8 mouse cellular contexts compared by ENCODE assay signal in the genomic region with DNA sequence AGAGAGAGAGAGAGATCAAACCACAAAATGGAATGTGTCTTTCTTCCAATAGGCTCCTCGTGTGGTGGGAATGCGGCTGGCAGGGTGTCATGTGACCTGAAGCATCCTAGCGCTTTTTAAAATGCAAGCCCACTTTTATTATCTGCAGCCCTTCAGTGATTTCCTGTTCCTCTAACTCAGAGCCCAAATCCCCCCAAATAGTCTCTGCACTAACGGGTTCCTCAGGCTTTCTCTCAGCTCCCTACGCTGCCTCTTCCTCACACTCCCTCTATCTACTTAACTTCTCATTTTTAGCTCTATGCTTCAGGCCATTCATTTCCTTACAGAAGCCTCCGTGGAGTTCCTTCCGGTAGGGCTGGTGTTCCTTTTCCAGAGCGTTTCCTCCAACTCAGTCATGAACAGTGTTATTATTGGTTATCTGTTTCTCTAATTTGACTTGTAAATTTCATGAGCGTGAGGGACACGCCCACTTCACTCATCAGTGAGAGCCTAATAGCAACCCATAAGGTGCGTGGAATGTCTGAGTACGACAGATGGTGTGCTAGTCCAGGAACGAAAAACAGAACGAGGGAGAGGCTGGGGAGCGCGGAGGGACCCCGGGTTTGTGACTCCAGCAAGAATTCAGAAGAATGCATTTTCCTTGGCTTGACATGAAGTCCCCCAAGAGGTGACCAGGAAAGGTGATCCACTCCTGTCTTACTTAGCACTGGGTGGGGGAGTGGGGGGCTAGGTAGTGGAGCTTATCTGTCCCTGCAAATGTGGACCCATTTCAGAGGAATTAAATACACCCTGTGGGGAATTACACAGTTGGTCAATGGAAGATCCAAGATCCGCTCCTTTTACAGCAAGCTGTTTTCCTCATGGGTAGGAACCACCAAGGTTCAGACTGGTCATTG. TPM values are rescaled to one million over a fixed set of nuclear protein-coding genes. Genes with fewer than 3 reads are reported as not detected.
DNase-seq lines count a peak whose midpoint lies in the region; ATAC-seq and TF ChIP-seq lines count a peak whose summit lies in the region.

No protein-coding gene starts in this region.

- 0 out of 2 replicates have a peak overlapping the region, but pooled peaks have one; percentile 18 for H3K9ac ChIP-seq in hindbrain, embryonic 15.5 days
- peak overlapping the region; percentile 17; the same call in 1 of the 2 replicates for H3K9ac ChIP-seq in limb, embryonic 14.5 days (ENCODE audit: low read depth, low read length, severe bottlenecking)

- DNase-seq in B cell, adult 2 months: peak; percentile 71 to 75
- peak; percentile 71 for DNase-seq in CD4-positive, CD25-positive, alpha-beta regulatory T cell, adult 2 months (ENCODE audit: low read depth, low spot score)
- peak; percentile 27 for DNase-seq in embryo, embryonic 9.5 days (ENCODE audit: extremely low spot score)
- peak; percentile 42 for DNase-seq in limb, embryonic 14.5 days (ENCODE audit: low spot score)
- peak; percentile 52 for DNase-seq in naive thymus-derived CD4-positive, alpha-beta T cell, adult 2 months (ENCODE audit: low read depth)
- no peak for DNase-seq in urinary bladder, postnatal 36 days (ENCODE audit: low spot score in 2 of 2)
- DNase-seq in gastrocnemius, postnatal 25 days: no peak

- WGBS in hindbrain, embryonic 15.5 days: 15% methylated on average over 18 of the region's 18 CpGs
- 13% methylated on average over 18 of the region's 18 CpGs for WGBS in limb, embryonic 14.5 days

- H3K27ac ChIP-seq in hindbrain, embryonic 15.5 days (replicated peaks): peak overlapping the region; percentile 75
- H3K27ac ChIP-seq in limb, embryonic 14.5 days (replicated peaks; ENCODE audit: low read depth, low read length): no peak overlapping the region

- TF ChIP-seq POLR2A in limb, embryonic 14.5 days (IDR thresholded peaks at IDR 0.05; ENCODE audit: borderline replicate concordance, extremely low read depth, insufficient read depth, insufficient read length): no peak

- peaks cover 23% of the 10 kb centered on the region for H3K4me1 ChIP-seq in hindbrain, embryonic 15.5 days (replicated peaks)
- peaks cover 8% of the 10 kb centered on the region; the same call in 1 of the 2 replicates for H3K4me1 ChIP-seq in limb, embryonic 14.5 days (ENCODE audit: control insufficient read depth, insufficient read depth, low read length)

- ATAC-seq in hindbrain, embryonic 15.5 days (ENCODE audit: low FRiP score, low read depth): peak; percentile 68
- ATAC-seq in limb, embryonic 14.5 days (ENCODE audit: low FRiP score, low read depth): peak; percentile 65

- peak overlapping the region; percentile 57 for H3K4me2 ChIP-seq in hindbrain, embryonic 15.5 days
- H3K4me2 ChIP-seq in limb, embryonic 14.5 days (replicated peaks; ENCODE audit: low read depth, low read length, severe bottlenecking): peak overlapping the region; percentile 53

- peak overlapping the region; percentile 27 for H3K4me3 ChIP-seq in hindbrain, embryonic 15.5 days
- peak overlapping the region; percentile 19 for H3K4me3 ChIP-seq in limb, embryonic 14.5 days (replicated peaks; ENCODE audit: low read length)

- H3K36me3 ChIP-seq in hindbrain, embryonic 15.5 days: no peaks in the 10 kb centered on the region
- no peaks in the 10 kb centered on the region for H3K36me3 ChIP-seq in limb, embryonic 14.5 days (ENCODE audit: control insufficient read depth, insufficient read depth, low read length)

- H3K27me3 ChIP-seq in hindbrain, embryonic 15.5 days: no peaks in the 10 kb centered on the region
- H3K27me3 ChIP-seq in limb, embryonic 14.5 days (ENCODE audit: control insufficient read depth, insufficient read depth, low read length): no peaks in the 10 kb centered on the region

- no peaks in the 10 kb centered on the region for H3K9me3 ChIP-seq in hindbrain, embryonic 15.5 days
- no peaks in the 10 kb centered on the region for H3K9me3 ChIP-seq in limb, embryonic 14.5 days (ENCODE audit: control insufficient read depth, low read length)

RNA-seq across cellular contexts. Expression of a gene that starts 38.2 kb away (rescaled TPM):
- polyA plus RNA-seq in hindbrain, embryonic 15.5 days (2015; fragmentation: Nextera tagmentation; extraction: Ambion mirVana): 123 and 126 TPM in 2 replicates
- polyA plus RNA-seq in limb, embryonic 14.5 days (2012; rRNA removed): 119 and 137 TPM in 2 replicates
- polyA plus RNA-seq in limb, embryonic 14.5 days (2014; fragmentation: Nextera tagmentation; extraction: Ambion mirVana): 144 and 153 TPM in 2 replicates
- 10 to 100 TPM; 21.6 to 24.2 TPM for total RNA-seq in gastrocnemius, postnatal 25 days (2021)

Comparison
In these comparisons a context has a peak if more than half of its experiments do, and no peak if none do; other contexts are left out.
1. DNase-seq: peak in B cell, adult 2 months (2 of 2), CD4-positive, CD25-positive, alpha-beta regulatory T cell, adult 2 months (single experiment), embryo, embryonic 9.5 days (single experiment), limb, embryonic 14.5 days (single experiment) and naive thymus-derived CD4-positive, alpha-beta T cell, adult 2 months (single experiment); none in urinary bladder, postnatal 36 days (0 of 2) and gastrocnemius, postnatal 25 days (single experiment).